Mouse (Mus musculus) frontal cortex, adult (tissue): ENCODE data around the gene Slpi.

Source experiments
- ATAC-seq: cut with Nextera tagmentation; 2 replicates; pipeline ENCODE4 v1.9.2; 2017; ENCODE audit warnings: mild to moderate bottlenecking, moderate library complexity, mixed read lengths; ENCODE audit not compliant: low TSS enrichment

Slpi gene

GRCm38 (mm10) chr2:164421306-164421705, 32.4 kb upstream of the Slpi start:
- ATAC-seq: no peak

DNA sequence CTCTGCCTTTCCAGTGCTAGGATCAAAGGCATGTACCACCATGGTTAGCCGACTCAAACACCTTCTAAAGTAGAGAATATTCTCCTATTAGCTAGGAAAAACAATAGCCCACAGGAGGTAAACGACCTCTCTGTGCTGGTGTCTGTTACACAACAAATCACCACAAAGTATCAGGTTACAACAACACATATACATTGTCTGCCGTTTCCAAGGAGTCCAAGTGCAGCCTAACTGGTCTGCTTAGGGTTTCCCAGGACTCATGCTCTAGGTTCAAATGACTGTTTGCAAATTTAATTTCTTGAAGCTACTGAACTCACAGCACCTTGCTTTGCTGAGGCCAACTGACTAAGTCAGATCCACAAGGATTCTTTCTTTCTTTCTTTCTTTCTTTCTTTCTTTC, 30.6 kb upstream of the Slpi start:
- ATAC-seq: no peak

- no peak for ATAC-seq
Observed at GRCm38 (mm10) chr2:164418308-164418875, 29.5 kb upstream of the Slpi start.

- ATAC-seq: no peak
Observed at GRCm38 (mm10) chr2:164417198-164417597, 28.3 kb upstream of the Slpi start.

DNA sequence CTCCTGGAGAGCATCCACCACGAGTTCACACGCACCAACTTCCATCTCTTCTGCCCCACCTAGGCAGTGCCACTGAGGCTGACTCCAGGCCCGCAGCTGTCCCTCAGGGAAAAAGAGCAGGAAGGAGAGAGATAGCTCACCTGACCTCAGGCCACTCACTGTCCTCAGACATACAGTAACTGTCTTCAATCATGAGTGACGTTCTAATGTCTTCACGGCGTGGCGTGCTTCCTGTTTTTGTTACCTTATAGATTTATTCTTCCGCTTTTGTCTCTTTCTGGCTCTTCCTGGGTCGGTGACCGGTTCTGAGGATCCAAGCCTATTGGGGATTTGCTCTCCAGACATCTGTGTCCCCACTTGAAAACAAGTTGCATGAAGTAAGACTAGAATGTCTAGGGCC, 25.7 kb upstream of the Slpi start:
- no peak for ATAC-seq

DNA sequence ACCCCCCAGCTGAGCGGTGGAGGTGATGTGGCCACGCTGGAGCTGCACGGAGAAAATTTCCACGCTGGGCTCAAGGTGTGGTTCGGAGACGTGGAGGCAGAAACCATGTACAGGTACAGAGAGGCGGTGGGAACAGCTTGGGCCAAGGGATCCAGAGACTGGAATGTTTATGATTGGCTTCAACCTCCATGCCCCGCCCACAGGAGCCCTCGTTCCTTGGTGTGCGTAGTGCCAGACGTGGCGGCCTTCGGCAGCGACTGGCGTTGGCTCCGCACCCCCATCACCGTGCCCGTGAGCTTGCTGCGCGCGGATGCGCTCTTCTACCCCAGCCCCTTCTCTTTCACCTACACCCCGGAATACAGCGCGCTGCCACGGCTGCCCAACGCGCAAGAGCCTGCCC, 25.3 kb upstream of the Slpi start:
- ATAC-seq: no peak

DNA sequence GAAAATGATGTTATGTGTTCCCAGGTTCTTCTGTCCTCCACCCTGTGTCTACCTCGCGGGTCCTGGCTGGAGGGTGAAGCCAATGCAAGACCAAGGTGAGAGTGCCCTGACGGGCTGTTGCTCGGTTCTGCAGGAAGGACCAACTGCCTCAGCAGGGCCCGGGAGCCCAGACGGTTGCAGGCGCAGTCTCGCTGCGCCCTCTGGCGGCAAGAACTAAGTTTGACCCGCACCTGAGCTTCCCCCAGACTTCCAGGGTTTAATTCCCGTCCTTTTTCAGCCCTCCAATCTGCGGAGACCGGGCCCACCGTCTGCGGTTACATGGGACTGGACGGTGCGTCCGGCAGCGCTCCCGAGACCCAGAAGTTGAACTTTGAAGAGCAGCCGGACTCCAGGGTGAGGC, 18.8 kb upstream of the Slpi start:
- ATAC-seq: peak; percentile 80; the same call in 1 of the 2 replicates

- ATAC-seq: no peak
Observed at GRCm38 (mm10) chr2:164405519-164405918, 16.6 kb upstream of the Slpi start.

GRCm38 (mm10) chr2:164405060-164405459, 16.2 kb upstream of the Slpi start, which contains the start of gene Matn4:
TSS of gene Matn4 (minus strand) at chr2:164405160.
- ATAC-seq: no peak

GRCm38 (mm10) chr2:164404082-164404990, 15.4 kb upstream of the Slpi start:
- 0 out of 2 replicates have a peak, but pooled peaks have one; percentile 24 for ATAC-seq

GRCm38 (mm10) chr2:164403396-164404081, 14.6 kb upstream of the Slpi start:
- ATAC-seq: no peak

DNA sequence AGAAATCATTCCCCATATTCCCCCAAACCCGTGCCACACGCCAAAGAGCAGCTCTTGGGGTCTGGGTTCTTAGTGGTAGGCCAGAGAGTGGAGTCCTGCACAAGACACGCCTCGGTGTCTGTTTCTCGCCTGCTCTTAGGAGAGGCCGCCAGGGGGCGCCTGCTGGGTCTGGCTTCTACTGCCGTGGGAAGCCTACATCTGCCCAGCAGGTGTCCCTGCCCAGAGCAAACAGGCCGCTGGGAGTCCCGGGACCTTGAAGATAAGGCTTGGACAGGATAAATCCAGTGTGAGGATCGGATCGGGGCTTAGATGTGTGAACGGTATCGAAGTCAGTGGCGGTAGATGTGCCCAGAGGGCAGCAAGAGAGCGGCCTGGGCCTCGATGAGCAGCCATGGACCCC, 14.0 kb upstream of the Slpi start, which contains the start of gene Rbpjl:
Rbpjl (plus strand) TSS at position 236 of the 400 bp plus-strand sequence.
- ATAC-seq: peak; percentile 83; the same call in 1 of the 2 replicates

DNA sequence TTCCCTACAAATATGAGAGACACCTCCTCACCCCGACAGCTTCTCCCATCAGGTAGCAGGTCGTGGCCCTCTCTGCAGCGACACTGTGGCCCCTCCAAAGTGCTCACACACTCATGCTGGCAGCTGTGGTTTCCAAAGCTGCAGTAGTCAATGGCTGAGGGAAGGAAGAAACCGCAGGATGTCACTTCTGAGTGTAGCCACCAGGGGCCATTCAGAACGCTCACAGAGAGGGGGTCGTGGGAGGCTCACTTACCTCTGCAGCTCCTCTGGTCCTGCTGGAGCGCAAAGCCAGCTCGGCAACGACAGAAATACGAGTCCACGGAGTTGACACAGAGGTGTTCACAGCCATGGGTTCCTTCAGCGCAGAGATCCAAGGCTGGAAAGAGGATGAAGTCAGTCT, 8.0 kb upstream of the Slpi start:
- ATAC-seq: no peak

GRCm38 (mm10) chr2:164396076-164396475, 7.2 kb upstream of the Slpi start:
- no peak for ATAC-seq

GRCm38 (mm10) chr2:164393126-164393525, 4.2 kb upstream of the Slpi start:
- no peak for ATAC-seq

DNA sequence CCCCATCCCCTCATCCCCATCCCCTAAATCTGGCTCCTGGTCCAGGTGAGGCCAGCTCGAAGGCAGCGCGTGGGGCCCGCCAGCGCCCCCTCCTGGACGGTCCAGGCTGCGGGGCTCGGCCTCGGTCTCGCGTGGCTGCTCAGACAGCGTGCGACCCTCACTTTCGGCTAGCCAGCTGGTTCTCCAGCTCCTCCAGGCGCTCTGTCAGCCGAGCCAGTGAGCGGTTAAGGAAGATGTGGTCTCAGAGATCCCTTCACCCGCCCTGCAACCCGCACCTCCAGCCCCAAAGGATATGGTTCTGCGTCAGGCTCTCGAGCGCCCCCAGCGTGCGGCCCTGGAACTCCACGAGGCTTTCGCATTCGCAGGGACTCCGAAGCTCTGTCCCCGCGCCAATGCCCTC, 604 bp upstream of the Slpi start:
- peak; percentile 86 for ATAC-seq

GRCm38 (mm10) chr2:164386953-164387352, 1.9 kb downstream of the Slpi start:
- ATAC-seq: no peak

DNA sequence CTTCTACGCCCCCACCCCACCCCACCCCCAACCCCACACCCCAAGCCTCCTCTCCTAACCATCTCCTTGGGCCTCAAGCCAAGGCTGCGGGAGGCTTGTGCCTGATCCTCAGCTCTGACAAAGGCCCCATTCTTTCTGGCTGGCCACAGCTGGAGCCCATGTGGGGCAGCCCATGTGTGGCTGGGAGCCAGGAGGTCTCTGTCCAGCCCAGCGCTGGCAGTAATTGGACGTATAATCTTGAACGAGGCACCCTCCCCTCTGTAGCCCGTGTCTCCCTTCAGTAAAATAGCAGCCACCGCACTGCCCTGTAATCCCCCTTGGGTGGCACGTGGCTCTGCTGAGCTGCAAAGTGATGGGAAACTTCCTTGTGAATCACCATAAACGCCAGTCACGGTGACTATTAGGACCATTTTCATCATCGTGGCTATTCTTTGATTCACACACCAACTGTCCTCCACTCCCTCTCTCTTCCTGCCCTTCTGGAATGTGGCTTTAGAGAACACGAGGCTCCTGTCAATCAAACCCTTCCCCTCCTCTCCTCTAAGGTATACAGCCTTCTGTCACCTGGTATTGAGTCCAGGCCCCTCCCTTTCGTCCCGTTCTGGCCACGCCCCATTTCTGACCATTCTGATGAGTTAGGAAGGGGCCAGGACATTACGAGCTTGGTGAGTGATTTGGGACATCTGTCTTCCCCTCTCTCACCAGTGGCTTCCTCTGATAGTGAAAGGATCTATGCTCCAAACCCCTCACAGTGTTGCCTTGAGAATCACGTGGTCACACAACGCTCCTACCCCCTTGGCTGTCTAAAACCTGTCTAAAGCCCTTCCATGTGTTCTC, 2.8 kb downstream of the Slpi start:
- ATAC-seq: peak; percentile 28; the same call in 1 of the 2 replicates

- ATAC-seq: no peak
Observed at GRCm38 (mm10) chr2:164383656-164384399, 5.1 kb downstream of the Slpi start.

GRCm38 (mm10) chr2:164382971-164383370, 5.9 kb downstream of the Slpi start:
- ATAC-seq: no peak

GRCm38 (mm10) chr2:164381726-164382125, 7.2 kb downstream of the Slpi start:
- ATAC-seq: no peak
